Mouse (Mus musculus) forebrain, embryonic 15.5 days (tissue): ENCODE data around the gene Yipf3. TPM values are rescaled to one million over a fixed set of nuclear protein-coding genes. Genes with fewer than 3 reads are reported as not detected.
A peak's percentile ranks its signal among the peaks of the same experiment; 100 is the strongest.

Experiments
- ATAC-seq: fragments of 200-750 bp; cut with Nextera tagmentation; replicated peaks from 2 replicates; pipeline ENCODE4 v1.8.0; 2017; ENCODE audit warnings: mild to moderate bottlenecking, moderate TSS enrichment, moderate library complexity
- H3K27ac ChIP-seq: fragments of 300-500 bp; sonication (generic); replicated peaks from 2 replicates; pipeline ENCODE4 v1.5.1; 2015; ENCODE audit warnings: mild to moderate bottlenecking, inconsistent platforms
- H3K27me3 ChIP-seq: fragments of 300-500 bp; sonication (generic); 2 replicates; pipeline ENCODE4 v1.6.1; 2015; ENCODE audit warnings: inconsistent platforms
- H3K36me3 ChIP-seq: fragments of 300-500 bp; sonication (generic); 2 replicates; pipeline ENCODE4 v1.6.1; 2015; ENCODE audit warnings: mild to moderate bottlenecking, inconsistent platforms
- H3K4me1 ChIP-seq: fragments of 300-500 bp; sonication (generic); 2 replicates; pipeline ENCODE4 v1.6.1; 2015; ENCODE audit warnings: inconsistent platforms
- H3K4me2 ChIP-seq: fragments of 300-500 bp; sonication (generic); replicated peaks from 2 replicates; pipeline ENCODE4 v1.6.1; 2015; ENCODE audit warnings: mild to moderate bottlenecking, inconsistent platforms
- H3K4me3 ChIP-seq: fragments of 300-500 bp; sonication (generic); 2 replicates; pipeline ENCODE4 v1.5.1; 2015; ENCODE audit warnings: mild to moderate bottlenecking, inconsistent platforms
- H3K9ac ChIP-seq: fragments of 300-500 bp; sonication (generic); replicated peaks from 2 replicates; pipeline ENCODE4 v1.6.1; 2015; ENCODE audit warnings: mild to moderate bottlenecking, inconsistent platforms
- H3K9me3 ChIP-seq: fragments of 300-500 bp; sonication (generic); 2 replicates; pipeline ENCODE4 v1.6.1; 2016; ENCODE audit warnings: inconsistent platforms
- WGBS: fragments of 180-500 bp; shearing (Covaris S2); methylation state at CpG from one replicate; pipeline ENCODE4 v1.1.7; 2015; ENCODE audit warnings: mixed read lengths; 5-methylcytosine and 5-hydroxymethylcytosine counted together
- polyA plus RNA-seq: library from polyadenylated mRNA; unstranded; fragments of >200 nt; fragmentation: Nextera tagmentation; extraction: Ambion mirVana; gene quantifications from 2 replicates; pipeline ENCODE4 v1.2.1, GENCODE M21; 2015

The Yipf3 gene
- 91.5 and 93.8 TPM in 2 replicates for polyA plus RNA-seq

DNA sequence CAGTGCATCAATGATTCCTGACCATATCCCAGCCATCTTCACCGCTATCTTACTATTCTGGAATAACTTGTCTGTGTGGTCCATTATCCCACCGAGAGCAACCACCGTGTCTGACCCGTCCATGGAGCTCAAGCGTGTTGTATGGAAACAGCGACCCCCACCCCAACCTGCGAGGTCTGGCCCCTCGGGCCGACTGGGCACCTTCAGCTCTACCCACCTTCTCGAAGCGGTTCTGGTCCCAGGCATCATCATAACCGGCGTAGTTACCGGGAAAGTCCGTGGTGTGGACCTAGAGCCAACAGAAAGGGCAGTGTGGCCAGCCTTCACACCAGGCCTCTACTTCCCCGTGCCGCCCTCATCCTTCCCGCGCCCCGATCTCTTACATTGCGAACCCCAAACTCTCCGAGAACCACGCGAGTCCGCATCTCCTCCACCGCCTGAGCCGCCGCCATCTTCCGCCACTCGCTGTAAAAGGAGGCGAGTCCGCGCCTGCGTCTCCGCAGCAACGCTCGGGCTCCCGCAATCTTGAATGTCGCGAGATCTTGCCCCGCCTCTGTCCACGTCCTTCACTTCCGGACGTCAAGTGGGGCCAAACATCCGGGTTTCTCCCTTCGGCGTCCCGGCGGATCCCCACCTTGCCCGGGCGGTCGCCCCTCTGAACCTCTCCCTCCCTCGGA, at the start of gene Yipf3, which contains the start of gene Polr1c:
Gene Yipf3 (plus strand): TSS at position 569 of the 677 bp plus-strand sequence.
Gene Polr1c (minus strand): TSS at position 543 of the 677 bp plus-strand sequence.
- Histone ChIP-seq H3K27ac (peak within 1 kb of the TSS; percentile 81), H3K4me2 (peak within 1 kb of the TSS; percentile 85), H3K36me3 (peaks cover 66% of the 10 kb centered on the region), H3K27me3 (no peaks in the 10 kb centered on the region), H3K4me1 (peaks cover 23% of the 10 kb centered on the region), H3K4me3 (peak within 1 kb of the TSS; percentile 70), H3K9ac (peak within 1 kb of the TSS; percentile 86), H3K9me3 (no peaks in the 10 kb centered on the region)
- ATAC-seq: peak; percentile 94
- WGBS: under 1% methylated on average over 53 of the region's 53 CpGs

DNA sequence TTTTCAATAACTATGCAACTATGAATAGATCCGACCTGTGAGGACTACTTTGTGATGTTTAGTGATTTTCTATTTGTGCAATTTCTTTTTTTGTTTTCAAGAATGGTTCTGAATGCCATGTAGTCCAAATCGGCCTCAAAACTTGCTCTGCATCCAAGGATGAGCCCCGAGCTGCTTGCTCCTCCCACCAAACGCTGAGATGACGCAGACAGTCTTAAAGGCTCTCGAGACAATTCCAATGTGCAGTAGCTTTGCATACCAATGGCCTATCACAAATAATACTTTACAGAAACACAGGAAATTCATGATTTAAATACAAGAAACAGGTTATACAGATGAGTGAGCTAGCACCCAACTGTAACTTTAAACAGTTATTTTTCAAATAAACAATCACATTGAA, 46.7 kb upstream of the Yipf3 start:
- peak overlapping the region; percentile 86 for H3K4me3 ChIP-seq
- H3K4me2 ChIP-seq: peak overlapping the region; percentile 83
- WGBS: 52% methylated on average over 6 of the region's 6 CpGs
- H3K27ac ChIP-seq: no peak overlapping the region
- H3K27me3 ChIP-seq: no peaks in the 10 kb centered on the region
- H3K9me3 ChIP-seq: no peaks in the 10 kb centered on the region
- H3K36me3 ChIP-seq: peaks cover 32% of the 10 kb centered on the region
- no peak for ATAC-seq
- peaks cover 38% of the 10 kb centered on the region for H3K4me1 ChIP-seq
- H3K9ac ChIP-seq: peak overlapping the region; percentile 61

DNA sequence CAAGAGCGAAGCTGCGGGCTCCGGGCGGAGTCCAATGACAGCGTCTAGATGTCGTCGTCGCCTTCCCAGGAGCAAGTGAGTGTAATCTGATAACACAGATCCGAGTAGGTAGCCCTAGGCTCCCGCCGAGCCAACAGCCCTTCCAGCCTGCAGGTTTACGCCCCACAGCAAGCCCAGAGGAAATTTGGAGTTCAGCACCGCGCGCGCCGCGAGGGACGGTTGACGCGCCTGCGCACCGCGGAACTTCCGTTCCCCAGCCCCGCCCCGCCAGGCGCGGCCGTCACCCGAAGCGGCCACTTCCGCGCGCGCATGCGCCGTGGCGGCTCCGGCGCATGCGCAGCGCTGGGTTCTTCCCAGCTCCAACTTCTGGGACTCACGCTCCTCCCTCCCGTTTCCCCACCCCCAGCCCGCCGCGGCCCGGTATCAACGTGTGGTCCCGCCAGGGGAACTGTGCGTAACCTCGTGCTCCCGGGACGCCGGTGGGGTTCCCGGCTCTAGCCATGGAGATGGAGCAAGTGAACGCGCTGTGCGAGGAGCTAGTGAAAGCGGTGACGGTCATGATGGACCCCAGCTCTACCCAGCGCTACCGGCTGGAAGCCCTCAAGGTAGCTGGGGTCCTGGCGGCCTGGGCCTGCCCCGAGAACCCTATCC, 45.3 kb upstream of the Yipf3 start, which contains the start of the genes Polh and Xpo5:
Gene Polh (minus strand): TSS at position 225 of the 651 bp plus-strand sequence.
Gene Xpo5 (plus strand): TSS at position 362 of the 651 bp plus-strand sequence.
- H3K9me3 ChIP-seq: no peaks in the 10 kb centered on the region
- peaks cover 38% of the 10 kb centered on the region for H3K4me1 ChIP-seq
- under 1% methylated on average over 66 of the region's 66 CpGs for WGBS
- H3K27me3 ChIP-seq: no peaks in the 10 kb centered on the region
- peak; percentile 97 for ATAC-seq
- H3K36me3 ChIP-seq: peaks cover 32% of the 10 kb centered on the region
- peak within 1 kb of the TSS; percentile 83 for H3K4me2 ChIP-seq
- peak within 1 kb of the TSS; percentile 82 for H3K9ac ChIP-seq
- peak within 1 kb of the TSS; percentile 86 for H3K4me3 ChIP-seq
- H3K27ac ChIP-seq: peak within 1 kb of the TSS; percentile 87

DNA sequence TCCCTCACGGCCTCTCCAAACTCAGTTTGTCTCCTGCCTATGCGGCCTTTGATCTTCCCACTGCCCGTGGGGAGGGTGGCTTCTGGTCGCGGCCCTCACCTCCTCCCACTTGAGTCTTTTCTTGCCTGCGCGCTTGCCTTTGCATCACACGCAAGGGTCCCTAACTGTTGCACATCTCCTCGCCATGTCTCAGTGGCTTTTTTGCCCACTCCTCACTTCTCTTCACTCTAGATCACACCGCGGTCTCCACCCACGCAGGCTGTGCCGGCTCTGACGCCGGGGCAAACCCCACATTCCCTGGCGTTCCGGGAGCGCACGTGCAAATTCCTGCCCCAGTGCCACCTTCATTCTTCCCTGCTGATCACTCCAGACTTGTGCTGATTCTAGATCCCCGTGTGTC, 44.8 kb upstream of the Yipf3 start:
- peaks cover 32% of the 10 kb centered on the region for H3K36me3 ChIP-seq
- H3K9me3 ChIP-seq: no peaks in the 10 kb centered on the region

DNA sequence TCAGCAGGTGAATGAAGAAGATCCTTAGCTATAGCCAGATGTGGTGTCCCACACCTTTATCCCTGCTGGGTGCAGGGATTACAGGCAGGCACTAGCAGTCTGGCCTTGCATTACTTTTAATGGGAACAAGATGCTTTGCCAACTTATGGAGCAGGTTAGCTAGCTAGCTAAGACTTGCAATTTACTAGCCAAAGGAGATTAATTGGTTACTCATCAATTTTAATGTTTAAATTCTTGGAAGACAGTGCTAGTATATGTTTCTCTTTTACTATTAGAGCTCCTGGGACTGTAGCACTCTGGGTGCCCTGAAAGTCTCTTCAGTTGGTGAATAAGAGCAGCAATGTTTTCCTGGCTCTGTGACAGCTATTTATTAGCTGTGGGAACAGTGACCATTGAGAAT, 41.2 kb upstream of the Yipf3 start:
- no peak overlapping the region for H3K27ac ChIP-seq
- no peaks in the 10 kb centered on the region for H3K27me3 ChIP-seq
- H3K4me2 ChIP-seq: no peak overlapping the region
- H3K36me3 ChIP-seq: peaks cover 55% of the 10 kb centered on the region
- H3K4me1 ChIP-seq: peaks cover 19% of the 10 kb centered on the region
- no peaks in the 10 kb centered on the region for H3K9me3 ChIP-seq
- H3K4me3 ChIP-seq: no peak overlapping the region
- no peak overlapping the region for H3K9ac ChIP-seq
- ATAC-seq: no peak

More for the DNA sequence above, 44.8 kb upstream of the Yipf3 start:
- ATAC-seq: no peak; the same call in 1 of the 2 replicates
- Histone ChIP-seq H3K4me2 (peak overlapping the region; percentile 83), H3K27ac (peak overlapping the region; percentile 77), H3K4me3 (peak overlapping the region; percentile 86), H3K4me1 (peaks cover 38% of the 10 kb centered on the region), H3K27me3 (no peaks in the 10 kb centered on the region), H3K9ac (peak overlapping the region; percentile 82)
- WGBS: 0% methylated on average over 20 of the region's 20 CpGs

DNA sequence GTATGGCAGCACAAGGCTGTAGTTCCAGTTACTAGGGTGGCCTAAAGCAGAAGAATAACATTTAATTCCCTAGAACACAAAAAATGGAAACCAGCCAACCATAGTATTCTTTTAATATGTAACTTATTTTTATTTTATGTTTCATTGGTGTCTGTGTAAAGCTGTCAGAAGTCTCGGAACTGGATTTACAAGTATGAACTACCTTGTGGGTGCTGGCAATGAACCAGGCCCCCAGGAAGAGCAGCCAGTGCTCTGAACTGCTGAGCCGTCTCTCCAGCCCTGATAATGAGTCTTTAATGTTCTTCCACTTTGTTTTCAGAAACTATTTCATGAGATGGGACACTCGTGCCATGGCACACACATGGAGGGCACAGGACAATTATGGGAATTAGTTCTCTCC, 37.3 kb upstream of the Yipf3 start:
- Histone ChIP-seq H3K27me3 (no peaks in the 10 kb centered on the region), H3K4me3 (no peak overlapping the region), H3K36me3 (peaks cover 84% of the 10 kb centered on the region), H3K4me2 (no peak overlapping the region), H3K4me1 (no peaks in the 10 kb centered on the region), H3K9ac (no peak overlapping the region), H3K27ac (no peak overlapping the region), H3K9me3 (no peaks in the 10 kb centered on the region)
- ATAC-seq: no peak
- WGBS: 88% methylated on average over 3 of the region's 3 CpGs

- ATAC-seq: no peak
Observed at GRCm38 (mm10) chr17:46221601-46222000, 26.3 kb upstream of the Yipf3 start.

DNA sequence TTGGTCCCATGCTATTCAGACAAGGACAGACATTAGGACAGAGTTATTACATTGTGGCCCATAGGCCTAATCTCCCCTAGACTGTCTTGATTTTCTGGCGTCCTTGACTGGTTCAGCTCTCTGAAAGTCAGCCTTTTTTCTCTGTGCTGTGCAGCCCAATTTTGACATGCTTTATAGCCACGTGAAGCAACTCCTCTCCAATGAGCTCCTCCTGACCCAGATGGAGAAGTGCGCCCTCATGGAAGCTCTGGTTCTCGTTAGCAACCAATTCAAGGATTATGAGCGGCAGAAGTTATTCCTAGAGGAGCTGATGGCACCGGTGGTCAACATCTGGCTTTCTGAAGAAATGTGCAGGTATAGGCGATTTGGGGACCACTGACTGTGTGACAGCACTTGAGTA, 20.3 kb upstream of the Yipf3 start:
- H3K4me3 ChIP-seq: no peak overlapping the region
- H3K27me3 ChIP-seq: no peaks in the 10 kb centered on the region
- H3K4me1 ChIP-seq: no peaks in the 10 kb centered on the region
- WGBS: 90% methylated on average over 7 of the region's 7 CpGs
- H3K27ac ChIP-seq: no peak overlapping the region
- H3K9me3 ChIP-seq: no peaks in the 10 kb centered on the region
- no peak overlapping the region for H3K9ac ChIP-seq
- no peak overlapping the region for H3K4me2 ChIP-seq
- ATAC-seq: no peak
- peaks cover 91% of the 10 kb centered on the region for H3K36me3 ChIP-seq

More at GRCm38 (mm10) chr17:46221601-46222000, 26.3 kb upstream of the Yipf3 start:
- 89% methylated on average over 3 of the region's 3 CpGs for WGBS
- no peak overlapping the region for H3K9ac ChIP-seq
- no peaks in the 10 kb centered on the region for H3K27me3 ChIP-seq
- no peak overlapping the region for H3K27ac ChIP-seq
- H3K9me3 ChIP-seq: no peaks in the 10 kb centered on the region
- H3K36me3 ChIP-seq: peaks cover 96% of the 10 kb centered on the region
- H3K4me1 ChIP-seq: no peaks in the 10 kb centered on the region
- H3K4me3 ChIP-seq: no peak overlapping the region
- no peak overlapping the region for H3K4me2 ChIP-seq

DNA sequence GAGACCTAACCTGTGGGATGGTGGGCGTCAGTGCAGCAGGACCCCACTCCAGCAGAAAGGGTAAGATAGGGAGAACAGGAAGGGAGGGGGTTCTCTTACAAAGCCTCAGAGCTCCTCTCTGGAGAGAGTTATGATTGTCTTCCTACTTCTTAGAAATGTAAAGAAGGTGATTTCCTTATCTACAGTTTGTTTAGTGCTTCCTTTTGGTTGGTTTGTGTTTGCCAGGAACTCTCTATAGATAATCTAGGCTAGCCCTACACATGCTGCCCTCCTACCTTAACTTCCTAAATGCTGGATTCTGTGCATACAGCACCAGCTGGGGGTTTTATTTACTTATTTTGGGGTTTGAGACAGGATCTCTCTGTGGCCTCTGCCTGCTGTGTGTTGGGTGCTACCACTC, 11.8 kb upstream of the Yipf3 start:
- no peaks in the 10 kb centered on the region for H3K9me3 ChIP-seq
- WGBS: 86% methylated on average over 1 of the region's 1 CpGs
- H3K9ac ChIP-seq: no peak overlapping the region
- no peaks in the 10 kb centered on the region for H3K27me3 ChIP-seq
- no peak overlapping the region for H3K27ac ChIP-seq
- H3K4me2 ChIP-seq: no peak overlapping the region
- peaks cover 78% of the 10 kb centered on the region for H3K36me3 ChIP-seq
- H3K4me1 ChIP-seq: no peaks in the 10 kb centered on the region
- H3K4me3 ChIP-seq: no peak overlapping the region
- no peak for ATAC-seq

- no peaks in the 10 kb centered on the region for H3K4me1 ChIP-seq
- H3K4me2 ChIP-seq: no peak overlapping the region
- no peaks in the 10 kb centered on the region for H3K27me3 ChIP-seq
- no peak overlapping the region for H3K27ac ChIP-seq
- no peak overlapping the region for H3K4me3 ChIP-seq
- H3K9me3 ChIP-seq: no peaks in the 10 kb centered on the region
- no peak overlapping the region for H3K9ac ChIP-seq
- no peak for ATAC-seq
- WGBS: 95% methylated on average over 6 of the region's 6 CpGs
- peaks cover 81% of the 10 kb centered on the region for H3K36me3 ChIP-seq
Observed at GRCm38 (mm10) chr17:46237079-46237478, 10.8 kb upstream of the Yipf3 start.

DNA sequence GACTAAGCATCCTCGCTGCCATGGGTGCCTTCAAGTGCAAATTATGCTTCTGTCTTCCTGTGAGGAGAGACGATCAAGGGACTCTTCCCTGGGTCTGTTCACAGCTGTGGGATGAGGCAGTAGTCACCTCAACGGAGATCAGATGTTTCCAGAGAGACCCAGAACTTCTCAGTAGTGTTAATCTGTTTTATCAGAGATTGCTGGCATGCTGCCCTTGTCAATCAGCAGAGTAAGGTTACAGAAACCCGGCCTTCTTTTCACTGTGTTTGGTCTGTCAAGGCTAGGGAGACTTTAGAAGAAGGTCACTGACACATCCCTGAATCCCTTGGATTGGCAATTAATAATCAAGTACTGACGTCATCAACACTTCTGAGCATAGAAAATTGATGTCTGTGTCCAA, 10.4 kb upstream of the Yipf3 start:
- Histone ChIP-seq H3K4me3 (no peak overlapping the region), H3K4me2 (no peak overlapping the region), H3K27ac (no peak overlapping the region), H3K36me3 (peaks cover 85% of the 10 kb centered on the region), H3K9me3 (no peaks in the 10 kb centered on the region), H3K4me1 (no peaks in the 10 kb centered on the region), H3K9ac (no peak overlapping the region), H3K27me3 (no peaks in the 10 kb centered on the region)
- WGBS: 82% methylated on average over 5 of the region's 5 CpGs
- no peak for ATAC-seq

- ATAC-seq: no peak
- no peak overlapping the region for H3K4me2 ChIP-seq
- WGBS: 94% methylated on average over 15 of the region's 15 CpGs
Observed at GRCm38 (mm10) chr17:46239516-46240114, 8.3 kb upstream of the Yipf3 start.

More at GRCm38 (mm10) chr17:46239516-46240114, 8.3 kb upstream of the Yipf3 start:
- Histone ChIP-seq H3K27me3 (no peaks in the 10 kb centered on the region), H3K27ac (no peak overlapping the region), H3K4me1 (no peaks in the 10 kb centered on the region), H3K4me3 (no peak overlapping the region), H3K9ac (no peak overlapping the region), H3K9me3 (no peaks in the 10 kb centered on the region), H3K36me3 (peaks cover 87% of the 10 kb centered on the region)
